Mouse (Mus musculus) c-Kit-positive CD71-positive TER-119-positive erythroid progenitor cells, embryonic 14.5 days (primary cell): ENCODE measurements around the gene Fam117b.

Experiments used
- DNase-seq: peaks from one replicate; pipeline ENCODE4 v3.0.0-alpha.2; 2013; ENCODE audit warnings: low spot score

Fam117b gene

DNA sequence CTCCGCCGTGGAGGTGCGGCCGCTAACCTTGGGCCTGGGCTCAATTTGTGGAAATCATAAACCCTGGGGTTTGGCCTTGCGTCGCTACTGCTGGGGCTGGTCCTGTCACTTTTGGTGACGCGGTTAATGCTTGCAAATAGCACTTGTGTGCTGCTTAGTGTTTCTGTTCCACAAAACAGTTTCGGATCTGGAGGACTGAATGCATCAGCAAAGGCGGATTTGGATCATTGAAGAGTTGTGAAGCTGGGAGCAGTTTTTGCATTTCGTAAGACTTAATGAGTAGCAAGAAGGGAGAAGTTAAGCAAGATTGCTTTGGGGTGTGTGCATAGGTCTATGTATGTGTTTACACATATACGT is 1.0 kb downstream of the Fam117b start:
- DNase-seq = peak; percentile 38

DNA sequence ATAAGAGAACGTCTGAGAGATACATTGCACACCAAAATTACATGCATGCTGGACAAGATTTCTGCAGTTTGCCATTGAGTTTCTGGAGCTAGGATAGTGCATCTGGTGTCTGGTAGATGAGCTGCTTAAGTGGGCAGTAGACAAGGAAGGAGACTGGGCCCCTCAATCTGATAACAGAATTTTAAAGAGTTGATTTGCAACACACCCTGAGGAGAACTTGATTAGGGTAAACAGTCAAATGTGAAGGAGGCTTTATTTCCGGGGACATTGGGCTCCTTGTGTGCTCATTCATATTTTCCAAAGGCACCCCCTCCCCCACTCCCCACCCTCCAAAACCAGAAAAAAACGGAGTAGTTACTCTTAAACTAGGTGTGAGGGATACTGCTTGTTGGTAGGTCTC is 2.0 kb downstream of the Fam117b start:
- peak; percentile 45 for DNase-seq

DNA sequence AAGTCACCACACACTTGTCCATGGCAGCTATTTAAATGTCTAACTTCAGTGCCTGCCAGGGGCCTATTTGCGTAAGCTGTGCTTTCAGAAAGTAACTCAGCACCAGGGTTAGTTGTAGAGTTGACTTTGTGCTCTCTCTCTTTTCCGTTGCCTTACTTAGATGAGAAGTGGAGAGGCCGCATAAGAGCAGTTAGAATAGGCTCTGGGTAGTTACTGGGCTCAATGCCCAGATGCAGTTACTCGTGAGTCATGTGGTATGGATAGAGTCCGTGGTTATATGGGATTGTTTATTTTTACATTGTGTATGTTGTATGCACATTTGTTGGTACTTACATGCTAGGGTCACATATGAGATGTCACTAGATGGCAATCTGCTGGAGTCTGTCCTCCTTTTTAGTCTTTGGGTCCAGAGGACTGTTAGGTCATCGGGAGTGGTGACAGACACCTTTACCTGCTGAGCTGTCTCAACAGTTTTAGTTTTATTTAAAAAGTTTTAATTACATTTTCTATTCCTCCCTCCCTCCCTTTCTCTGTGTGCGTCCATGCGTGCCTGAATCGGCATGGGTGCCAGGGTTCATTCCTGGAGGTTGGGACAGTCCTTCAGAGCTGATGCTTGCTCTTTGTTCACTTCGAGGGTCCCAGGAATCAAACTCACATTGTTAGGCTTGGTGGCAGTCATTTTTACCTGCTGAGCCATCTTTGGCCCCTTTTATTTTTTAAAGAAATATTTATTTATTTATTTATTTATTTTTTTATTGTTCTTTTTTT is 3.2 kb downstream of the Fam117b start:
- DNase-seq = no peak

DNA sequence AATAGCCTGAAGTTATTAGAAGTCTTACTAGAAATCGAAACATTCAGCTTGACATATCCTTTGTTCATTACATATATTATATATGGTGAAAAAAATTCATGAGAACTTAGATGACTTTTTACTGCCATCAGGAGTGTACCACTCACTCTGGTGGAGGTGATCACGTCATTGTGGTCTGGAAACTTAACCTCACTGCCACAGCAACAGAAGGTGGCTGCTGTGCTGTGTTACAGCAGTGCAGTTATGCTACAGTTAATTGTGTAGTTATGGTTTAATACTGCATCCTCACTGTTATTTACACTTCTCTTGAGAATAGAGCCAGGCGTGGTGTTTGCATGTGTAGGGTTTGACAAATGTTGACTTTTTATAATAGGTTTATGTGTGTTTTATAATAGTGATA is 4.6 kb downstream of the Fam117b start:
- DNase-seq = no peak

DNA sequence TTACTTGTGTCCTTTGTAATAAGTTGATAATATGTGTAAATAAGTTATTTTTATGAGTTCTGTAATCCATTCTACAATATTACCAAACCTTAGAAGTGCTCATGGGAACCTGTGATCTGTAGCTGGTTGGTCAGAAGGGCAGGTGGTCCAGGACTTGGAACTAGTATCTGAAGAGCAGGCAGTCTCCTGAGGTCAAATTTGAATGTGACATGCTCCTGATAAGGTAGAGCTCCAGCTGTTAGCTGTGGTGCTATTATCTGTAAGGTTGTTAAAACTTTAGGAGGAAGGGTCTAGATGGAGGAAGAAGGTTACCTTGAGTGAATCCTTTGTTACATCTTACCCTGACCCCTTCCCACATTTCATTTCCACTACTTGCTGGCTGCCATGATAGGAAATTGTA is 5.3 kb downstream of the Fam117b start:
- no peak for DNase-seq

DNA sequence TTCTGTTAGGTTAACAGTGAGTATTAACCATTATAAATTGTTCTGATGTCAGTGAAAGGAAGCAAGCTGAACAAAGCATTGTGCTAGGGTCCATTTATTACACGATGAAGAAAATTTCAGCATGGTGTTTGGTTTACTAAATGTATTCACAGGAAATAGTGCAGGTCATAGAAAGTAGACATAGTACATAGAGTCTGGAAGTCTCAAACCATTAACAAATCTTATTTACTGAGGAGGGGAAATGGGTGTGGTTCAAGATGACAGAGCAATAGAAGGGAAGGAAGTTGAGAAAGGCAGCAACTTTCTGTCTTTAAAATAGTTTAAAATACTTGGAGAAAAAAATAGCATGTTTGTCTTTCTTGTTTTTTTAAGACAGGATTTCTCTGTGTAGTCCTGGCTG is 10.4 kb downstream of the Fam117b start:
- no peak for DNase-seq

DNA sequence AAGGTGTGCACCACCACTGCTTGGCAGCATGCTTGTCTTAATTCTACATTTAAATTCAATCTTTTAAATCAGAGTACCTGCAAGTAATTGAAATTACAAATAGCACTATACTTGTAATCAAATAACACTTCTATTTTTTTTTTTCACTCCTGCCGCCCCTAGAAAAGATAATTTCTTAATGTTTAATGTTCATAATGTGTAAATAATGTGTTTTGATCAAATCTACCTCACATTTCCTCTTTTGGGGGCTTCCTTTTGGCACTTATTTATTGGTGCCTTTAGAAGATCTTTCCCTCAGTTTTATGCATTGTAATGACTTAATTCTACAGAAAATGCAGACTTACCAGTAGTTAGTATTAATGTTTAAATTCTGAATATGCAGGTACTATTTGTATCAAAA is 10.9 kb downstream of the Fam117b start:
- no peak for DNase-seq

DNA sequence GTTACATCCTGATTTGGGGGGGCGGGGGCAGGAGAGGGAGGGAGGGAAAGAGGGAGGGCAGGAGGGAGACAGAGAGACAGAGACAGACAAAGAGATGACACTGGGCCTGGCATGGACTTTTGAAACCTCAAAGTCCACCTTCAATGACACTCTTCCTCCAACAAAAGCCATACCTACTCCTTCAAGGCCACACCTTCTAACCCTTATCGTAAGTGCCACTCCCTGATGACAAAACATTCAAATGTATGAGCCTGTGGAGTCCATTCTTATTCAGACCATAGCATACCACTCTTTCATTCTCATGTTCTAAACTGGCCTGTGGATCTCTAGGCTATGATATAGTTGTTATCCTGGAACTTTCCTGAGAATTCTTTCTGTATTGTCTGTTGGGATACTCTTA is 11.6 kb downstream of the Fam117b start:
- no peak for DNase-seq

DNA sequence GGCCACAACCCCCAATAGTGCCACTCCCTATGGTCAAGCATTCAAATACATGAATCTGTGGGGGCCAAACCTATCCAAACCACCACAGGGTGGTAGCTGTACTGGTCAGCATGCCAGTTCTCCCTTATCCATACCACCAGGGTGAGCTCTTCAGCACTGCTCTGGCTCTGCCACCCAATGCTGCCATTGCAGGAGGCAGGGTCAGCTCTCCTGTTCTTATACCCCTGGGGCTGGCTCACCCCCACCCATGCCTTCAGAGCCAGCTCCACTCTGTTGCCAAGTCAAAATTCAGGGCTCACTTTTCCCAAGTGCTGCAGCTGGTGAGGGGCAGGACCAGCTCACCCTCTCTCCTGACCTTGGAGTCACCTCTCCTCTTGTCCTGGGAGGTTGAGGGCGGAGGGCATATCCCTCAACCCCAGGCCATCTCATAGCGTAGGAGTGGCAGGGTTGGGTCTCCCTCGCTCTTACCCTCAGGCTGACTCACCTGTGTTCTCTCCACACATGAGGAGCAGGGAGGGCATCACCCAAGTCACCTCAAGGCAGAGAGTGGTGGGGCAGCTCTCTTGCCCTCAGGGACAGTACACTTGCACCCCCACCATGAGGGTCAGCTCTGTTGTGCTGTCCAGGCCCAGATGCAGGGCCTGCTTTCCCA is 13.3 kb downstream of the Fam117b start:
- no peak for DNase-seq

DNA sequence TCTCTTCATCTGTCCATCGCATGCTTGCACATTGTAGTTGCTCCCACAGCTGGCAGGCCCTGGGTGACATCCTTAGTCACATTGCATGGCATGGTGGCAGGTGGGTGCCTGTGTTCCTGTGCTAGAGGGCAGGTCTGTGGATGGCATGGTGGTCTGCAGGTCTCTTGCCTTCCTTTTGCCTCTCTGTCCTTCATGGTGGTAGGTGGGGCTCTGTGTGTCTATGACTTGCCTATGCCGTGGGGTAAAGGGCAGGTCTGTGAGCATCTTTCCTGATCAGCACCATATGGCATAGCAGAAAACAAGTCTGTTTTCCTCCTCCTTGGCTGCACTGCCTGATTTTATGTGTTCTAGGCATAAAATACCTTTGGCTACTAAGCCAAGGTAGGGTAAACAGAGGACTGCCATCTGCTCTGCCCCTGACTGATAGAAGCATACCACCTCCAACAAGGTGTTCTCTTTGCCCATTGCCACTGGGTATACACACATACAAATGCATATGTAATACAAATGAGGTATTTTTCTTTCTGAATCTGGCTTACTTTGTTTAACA is 14.4 kb downstream of the Fam117b start:
- no peak for DNase-seq

DNA sequence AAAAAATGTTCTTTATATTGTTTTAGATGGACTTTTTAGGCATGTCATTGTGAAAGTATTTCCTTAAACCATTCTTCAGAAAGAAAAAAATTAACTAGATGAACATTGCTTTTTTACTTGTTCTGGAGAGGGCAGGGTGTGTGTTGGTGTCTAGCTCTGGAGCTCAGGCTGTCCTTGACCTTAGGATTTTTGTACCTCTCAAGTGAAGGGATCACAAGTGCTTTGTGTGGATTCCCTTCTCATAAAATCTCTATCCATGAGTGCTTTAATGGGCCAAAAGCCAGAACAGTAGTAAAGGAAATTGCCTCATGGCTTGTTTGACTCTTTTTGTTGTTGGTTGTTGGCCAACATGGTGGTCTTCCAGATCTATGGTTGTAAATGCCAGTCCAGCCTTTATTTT is 18.1 kb downstream of the Fam117b start:
- no peak for DNase-seq

DNA sequence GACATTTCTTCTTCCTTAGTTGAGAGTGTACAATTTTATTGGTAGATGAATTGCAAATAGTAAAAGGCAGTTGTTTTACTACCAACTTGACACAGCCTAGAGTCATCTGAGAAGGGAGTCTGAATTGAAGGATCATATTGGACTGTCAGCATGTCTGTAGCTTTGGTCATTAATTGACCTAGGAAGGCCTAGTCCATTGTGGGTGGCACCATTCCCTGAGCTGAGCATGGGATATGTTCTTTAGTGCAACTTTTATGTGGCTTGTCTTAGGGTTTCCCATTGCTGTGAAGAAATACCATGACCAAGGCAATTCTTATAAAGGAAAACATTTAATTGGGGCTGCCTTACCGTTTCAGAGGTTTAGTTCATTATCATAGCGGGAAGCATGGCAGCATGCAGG is 20.2 kb downstream of the Fam117b start:
- DNase-seq = no peak

DNA sequence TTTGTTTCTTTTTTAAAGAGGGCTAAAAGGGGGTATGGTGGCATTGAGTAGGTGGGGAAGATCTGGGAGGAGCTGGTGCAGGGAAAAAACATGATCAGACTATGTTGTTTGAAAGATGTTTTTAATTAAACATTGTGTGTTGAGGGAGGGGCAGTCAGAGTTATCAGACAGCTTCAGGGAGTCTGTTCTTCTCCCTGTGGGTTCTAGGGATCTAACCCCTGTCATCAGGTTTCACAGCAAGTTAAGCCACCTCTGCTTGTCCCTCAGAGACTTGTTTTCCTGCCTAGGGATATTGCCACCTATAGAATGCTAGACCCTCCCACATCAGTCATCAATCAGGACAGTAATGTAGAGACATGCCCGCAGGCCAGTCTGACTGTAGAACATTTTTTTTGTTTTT is 28.3 kb downstream of the Fam117b start:
- DNase-seq = no peak

DNA sequence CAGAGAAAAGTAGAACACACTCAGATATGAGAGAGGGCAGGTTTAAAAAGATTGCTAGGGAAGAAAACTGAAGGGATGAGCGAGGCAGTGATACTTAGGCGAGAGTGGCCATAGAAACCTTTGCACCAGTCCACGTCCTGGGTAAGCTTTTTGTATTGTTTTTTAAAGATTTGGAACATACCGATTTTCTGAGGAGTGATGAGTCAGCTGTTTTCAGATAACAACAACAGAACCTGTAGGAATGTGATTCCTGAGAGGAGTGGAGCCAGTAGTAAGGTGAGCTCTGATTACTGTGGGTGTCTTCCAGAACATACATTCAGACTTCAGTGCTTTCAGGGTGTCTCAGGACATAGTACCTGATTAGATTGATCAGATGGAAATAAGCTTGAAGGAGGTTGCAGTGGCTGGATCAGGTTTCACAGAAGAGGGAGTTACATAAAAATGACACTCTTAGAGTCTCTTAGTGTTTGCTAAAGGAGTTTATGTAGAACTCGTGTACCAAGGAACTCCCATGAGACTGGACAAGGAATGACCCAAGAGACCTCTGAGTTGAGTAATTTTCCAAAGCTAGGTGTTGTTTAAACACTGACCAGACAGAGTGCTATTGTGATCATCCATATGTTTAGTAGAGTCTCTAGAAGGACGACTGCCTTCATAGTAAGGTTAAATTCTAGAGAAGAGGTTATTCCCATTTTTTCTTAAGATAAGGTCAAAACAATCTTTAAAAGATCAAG is 29.4 kb downstream of the Fam117b start:
- DNase-seq = no peak

DNA sequence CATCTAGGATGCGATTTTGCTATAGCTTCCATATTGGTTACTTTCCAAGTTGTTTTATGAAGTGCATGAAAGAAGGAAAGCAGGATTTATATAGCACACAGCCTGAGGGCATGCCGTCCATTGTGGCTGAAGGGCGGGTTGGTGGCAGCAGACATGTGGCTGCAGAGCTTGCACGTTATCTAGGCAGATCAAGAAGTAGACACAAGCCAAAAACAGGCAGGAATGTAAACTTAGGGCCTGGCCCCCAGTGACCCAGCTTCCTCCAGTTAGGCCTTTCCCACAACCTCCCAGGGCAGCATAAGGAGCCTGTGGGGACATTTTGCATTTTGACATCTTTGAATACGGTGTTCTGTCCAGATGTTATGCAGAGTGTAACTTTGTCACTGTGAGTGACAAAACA is 31.0 kb downstream of the Fam117b start:
- DNase-seq = no peak

DNA sequence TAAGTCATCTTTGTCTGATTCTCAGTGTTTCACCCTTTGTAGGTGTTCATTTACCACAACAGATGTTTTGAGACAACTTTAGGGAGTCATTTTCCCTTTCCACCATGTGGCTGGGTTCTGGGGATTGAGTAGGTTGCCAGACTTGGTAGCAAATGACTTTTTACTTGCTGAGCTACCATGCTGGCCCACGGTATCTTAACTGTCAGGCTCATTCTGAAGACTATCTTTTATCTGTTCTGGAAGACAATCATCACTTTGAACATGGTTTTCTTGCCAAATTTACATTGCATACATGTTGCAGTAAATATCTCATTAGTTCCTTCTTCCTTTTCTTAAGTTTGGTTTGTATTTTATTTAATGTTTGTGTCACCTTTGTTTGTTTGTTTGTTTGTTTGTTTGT is 33.2 kb downstream of the Fam117b start:
- DNase-seq = no peak

DNA sequence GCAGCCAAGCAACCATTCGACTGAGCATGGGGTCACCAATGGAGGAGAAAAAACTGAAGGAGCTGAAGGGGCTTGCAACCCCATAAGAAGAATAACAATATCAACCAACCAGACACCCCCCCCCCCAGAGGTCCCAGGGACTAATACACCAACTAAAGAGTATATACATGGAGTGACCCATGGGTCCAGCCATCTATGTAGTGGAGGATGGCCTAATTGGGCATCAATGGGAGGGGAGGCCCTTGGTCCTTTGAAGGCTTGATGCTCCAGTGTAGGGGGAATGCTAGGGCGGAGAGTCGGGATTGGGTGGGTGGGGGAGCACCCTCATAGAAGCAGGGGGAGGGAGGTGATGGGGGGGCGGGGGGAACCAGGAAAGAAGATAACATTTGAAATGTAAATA is 34.7 kb downstream of the Fam117b start:
- no peak for DNase-seq

DNA sequence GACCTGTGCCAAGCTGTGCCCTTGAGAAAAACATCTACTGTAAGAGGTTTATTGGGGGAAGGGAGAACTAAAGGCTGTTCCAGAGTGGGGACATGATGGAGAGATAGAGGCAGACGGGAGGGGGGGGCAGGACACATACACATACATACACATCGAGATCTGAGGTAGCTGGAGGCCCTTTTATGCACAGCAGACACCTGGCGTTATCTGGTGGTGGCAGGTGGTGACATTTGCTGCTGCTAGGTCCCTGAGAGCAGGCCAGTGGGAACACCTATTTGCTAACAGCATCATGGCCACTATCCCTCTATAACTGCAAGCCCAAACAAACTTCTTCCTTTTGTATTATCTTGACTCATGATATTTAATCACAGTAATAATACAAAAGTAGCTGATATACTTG is 44.4 kb downstream of the Fam117b start:
- DNase-seq = no peak

DNA sequence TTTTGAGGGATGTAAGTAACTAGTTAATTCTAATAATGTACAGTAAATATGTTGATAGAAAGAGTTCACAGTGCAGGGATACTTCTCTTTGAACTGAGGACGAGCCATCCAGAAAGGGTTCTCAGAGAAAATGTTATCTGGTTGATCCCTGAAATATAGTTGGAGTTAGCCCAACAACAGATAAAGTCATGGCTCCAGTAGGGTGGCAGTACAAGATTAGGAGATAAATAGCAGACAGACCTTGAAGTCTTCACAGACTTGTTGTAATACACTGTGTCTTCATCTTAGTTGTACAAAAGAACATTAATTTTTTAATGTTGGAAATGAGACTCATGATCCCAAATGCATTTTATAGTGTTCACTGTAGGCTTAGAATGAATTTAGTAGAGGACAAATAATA is 47.1 kb downstream of the Fam117b start:
- no peak for DNase-seq

DNA sequence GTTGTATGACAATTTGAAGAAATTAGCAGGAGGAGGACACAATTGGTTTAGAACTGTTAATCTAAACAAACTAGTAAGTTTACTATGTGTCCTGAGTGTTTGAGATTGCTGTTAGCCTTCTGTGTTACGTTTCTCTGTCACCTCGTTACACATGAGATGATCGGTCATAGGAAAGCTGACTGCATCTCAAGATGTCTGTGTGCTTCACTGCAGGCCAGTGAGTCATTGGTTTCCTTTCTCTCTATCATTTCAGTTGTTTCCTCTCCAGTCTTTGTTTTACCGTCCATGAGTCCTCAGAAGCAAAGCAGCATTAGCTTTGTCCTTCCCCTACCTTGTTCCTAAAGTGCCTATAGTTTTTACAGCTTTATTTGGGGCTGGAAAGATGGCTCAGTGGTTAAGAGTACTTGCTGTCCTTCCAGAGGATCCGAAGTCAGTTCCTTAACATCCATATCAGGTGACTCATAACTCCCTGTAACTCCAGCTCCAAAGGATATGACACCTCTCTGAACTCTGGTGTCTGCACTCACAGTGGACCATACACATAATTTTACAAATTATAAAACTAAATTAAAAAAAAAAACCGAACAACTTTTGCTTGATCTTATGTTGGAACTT is 53.5 kb downstream of the Fam117b start:
- no peak for DNase-seq

DNA sequence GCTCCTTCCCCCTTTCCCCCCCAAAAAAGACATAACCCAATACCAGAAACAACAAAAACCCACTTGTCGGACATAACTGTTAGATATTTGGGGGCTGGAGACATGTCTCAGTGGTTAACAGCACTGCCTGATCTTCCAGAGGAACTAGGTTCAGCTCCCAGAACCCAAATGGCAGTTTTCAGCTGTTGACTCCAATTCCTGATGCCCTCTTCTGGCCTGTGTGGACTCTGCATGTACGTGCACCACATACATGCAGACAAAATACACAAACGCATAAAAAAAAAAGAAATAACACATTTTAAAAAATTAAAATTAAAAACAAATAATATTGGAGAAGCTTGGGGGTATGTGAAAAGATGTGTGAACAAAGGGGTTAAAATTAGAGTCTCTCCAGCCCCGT is 54.5 kb downstream of the Fam117b start:
- DNase-seq = no peak

DNA sequence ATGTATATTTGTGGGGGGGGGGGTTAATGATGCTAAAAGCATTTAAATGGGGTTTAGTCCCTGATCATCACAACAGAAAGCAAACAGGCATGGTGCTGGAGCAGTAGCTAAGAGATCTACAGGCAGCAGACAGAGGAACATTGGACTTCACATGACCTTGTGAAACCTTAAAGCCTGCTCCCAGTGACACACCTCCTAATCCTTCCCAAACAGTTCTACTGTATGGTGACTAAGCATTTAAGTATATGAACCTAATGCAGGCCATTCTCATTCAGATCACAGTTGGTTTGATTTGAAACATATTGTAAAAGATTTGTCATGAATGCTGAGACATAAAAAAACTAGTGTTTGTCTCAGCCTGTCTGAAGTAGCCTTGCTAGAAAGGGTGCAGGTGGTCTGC is 73.8 kb downstream of the Fam117b start:
- no peak for DNase-seq
